Mouse (Mus musculus): Measurements from ENCODE around the gene Npas2. TPM values are rescaled to one million over a fixed set of nuclear protein-coding genes. Genes with fewer than 3 reads are reported as not detected.

Npas2 gene
- total and polyA plus RNA-seq, 2 experiments from 2014 or later, result 0.80 to 2.8 TPM

- Histone ChIP-seq H3K27me3 (ENCODE audit: insufficient read depth, low read length) (no peaks in the 10 kb centered on the region), H3K27ac (no peak overlapping the region), H3K4me3 (ENCODE audit: low read length) (no peak overlapping the region), H3K4me2 (ENCODE audit: low read depth, low read length) (no peak overlapping the region), H3K9me3 (ENCODE audit: low read length) (no peaks in the 10 kb centered on the region), H3K36me3 (ENCODE audit: insufficient read depth, low read length) (no peaks in the 10 kb centered on the region), H3K4me1 (ENCODE audit: insufficient read depth, low read length) (no peaks in the 10 kb centered on the region), H3K9ac (replicated peaks; ENCODE audit: low read length) (no peak overlapping the region)
- no peak for TF ChIP-seq CTCF (IDR thresholded peaks at IDR 0.05; ENCODE audit: low read depth)
- ATAC-seq (no peak), DNase-seq (ENCODE audit: low spot score) (no peak)
- WGBS, result 77% methylated on average over 6 of the region's 6 CpGs
Measured at GRCm38 (mm10) chr1:39321954-39322353, 128.4 kb downstream of the Npas2 start.

GRCm38 (mm10) chr1:39325228-39325627, 131.7 kb downstream of the Npas2 start:
- Histone ChIP-seq H3K36me3 (ENCODE audit: insufficient read depth, low read length) (no peaks in the 10 kb centered on the region), H3K4me1 (ENCODE audit: insufficient read depth, low read length) (no peaks in the 10 kb centered on the region), H3K27ac (no peak overlapping the region), H3K9ac (replicated peaks; ENCODE audit: low read length) (no peak overlapping the region), H3K4me3 (ENCODE audit: low read length) (no peak overlapping the region), H3K27me3 (ENCODE audit: insufficient read depth, low read length) (no peaks in the 10 kb centered on the region), H3K9me3 (ENCODE audit: low read length) (no peaks in the 10 kb centered on the region), H3K4me2 (ENCODE audit: low read depth, low read length) (no peak overlapping the region)
- 87% methylated on average over 6 of the region's 6 CpGs for WGBS
- no peak for ATAC-seq
- no peak for DNase-seq (ENCODE audit: low spot score)
- TF ChIP-seq CTCF (IDR thresholded peaks at IDR 0.05; ENCODE audit: low read depth), result no peak

- H3K27me3 ChIP-seq (ENCODE audit: insufficient read depth, low read length), result no peaks in the 10 kb centered on the region
- TF ChIP-seq CTCF (IDR thresholded peaks at IDR 0.05; ENCODE audit: low read depth), result no peak
- no peak for ATAC-seq
- no peak overlapping the region for H3K9ac ChIP-seq (replicated peaks; ENCODE audit: low read length)
- H3K4me1 ChIP-seq (ENCODE audit: insufficient read depth, low read length), result no peaks in the 10 kb centered on the region
- H3K4me2 ChIP-seq (ENCODE audit: low read depth, low read length), result no peak overlapping the region
- no peaks in the 10 kb centered on the region for H3K9me3 ChIP-seq (ENCODE audit: low read length)
- H3K27ac ChIP-seq, result no peak overlapping the region
- no peak for DNase-seq (ENCODE audit: low spot score)
- 76% methylated on average over 7 of the region's 7 CpGs for WGBS
- no peaks in the 10 kb centered on the region for H3K36me3 ChIP-seq (ENCODE audit: insufficient read depth, low read length)
- H3K4me3 ChIP-seq (ENCODE audit: low read length), result no peak overlapping the region
Measured at GRCm38 (mm10) chr1:39327546-39327945, 134.0 kb downstream of the Npas2 start.

- DNase-seq (ENCODE audit: low spot score) (no peak), ATAC-seq (no peak)
- Histone ChIP-seq H3K4me1 (ENCODE audit: insufficient read depth, low read length) (no peaks in the 10 kb centered on the region), H3K9ac (replicated peaks; ENCODE audit: low read length) (no peak overlapping the region), H3K4me3 (ENCODE audit: low read length) (no peak overlapping the region), H3K9me3 (ENCODE audit: low read length) (no peaks in the 10 kb centered on the region), H3K4me2 (ENCODE audit: low read depth, low read length) (no peak overlapping the region), H3K27ac (no peak overlapping the region), H3K36me3 (ENCODE audit: insufficient read depth, low read length) (no peaks in the 10 kb centered on the region), H3K27me3 (ENCODE audit: insufficient read depth, low read length) (no peaks in the 10 kb centered on the region)
- 89% methylated on average over 7 of the region's 7 CpGs for WGBS
- no peak for TF ChIP-seq CTCF (IDR thresholded peaks at IDR 0.05; ENCODE audit: low read depth)
Measured at GRCm38 (mm10) chr1:39330857-39331594, 137.5 kb downstream of the Npas2 start.

GRCm38 (mm10) chr1:39332456-39332855, 138.9 kb downstream of the Npas2 start:
- Histone ChIP-seq H3K4me2 (ENCODE audit: low read depth, low read length) (no peak overlapping the region), H3K4me1 (ENCODE audit: insufficient read depth, low read length) (no peaks in the 10 kb centered on the region), H3K27ac (no peak overlapping the region), H3K27me3 (ENCODE audit: insufficient read depth, low read length) (no peaks in the 10 kb centered on the region), H3K36me3 (ENCODE audit: insufficient read depth, low read length) (no peaks in the 10 kb centered on the region), H3K9ac (replicated peaks; ENCODE audit: low read length) (no peak overlapping the region), H3K9me3 (ENCODE audit: low read length) (no peaks in the 10 kb centered on the region), H3K4me3 (ENCODE audit: low read length) (no peak overlapping the region)
- ATAC-seq (no peak), DNase-seq (ENCODE audit: low spot score) (no peak)
- 80% methylated on average over 4 of the region's 4 CpGs for WGBS
- no peak for TF ChIP-seq CTCF (IDR thresholded peaks at IDR 0.05; ENCODE audit: low read depth)

GRCm38 (mm10) chr1:39335561-39336196, 142.1 kb downstream of the Npas2 start:
- no peak for DNase-seq (ENCODE audit: low spot score)
- Histone ChIP-seq H3K4me3 (ENCODE audit: low read length) (no peak overlapping the region), H3K9me3 (ENCODE audit: low read length) (no peaks in the 10 kb centered on the region), H3K4me1 (ENCODE audit: insufficient read depth, low read length) (no peaks in the 10 kb centered on the region), H3K27me3 (ENCODE audit: insufficient read depth, low read length) (no peaks in the 10 kb centered on the region), H3K4me2 (ENCODE audit: low read depth, low read length) (no peak overlapping the region), H3K9ac (replicated peaks; ENCODE audit: low read length) (no peak overlapping the region), H3K27ac (no peak overlapping the region), H3K36me3 (ENCODE audit: insufficient read depth, low read length) (no peaks in the 10 kb centered on the region)
- TF ChIP-seq CTCF (IDR thresholded peaks at IDR 0.05; ENCODE audit: low read depth), result no peak
- no peak for ATAC-seq
- WGBS, result 37% methylated on average over 15 of the region's 15 CpGs

GRCm38 (mm10) chr1:39336788-39337187, 143.3 kb downstream of the Npas2 start:
- no peaks in the 10 kb centered on the region for H3K27me3 ChIP-seq (ENCODE audit: insufficient read depth, low read length)
- DNase-seq (ENCODE audit: low spot score) (no peak), ATAC-seq (no peak)
- no peaks in the 10 kb centered on the region for H3K4me1 ChIP-seq (ENCODE audit: insufficient read depth, low read length)
- no peak overlapping the region for H3K27ac ChIP-seq
- 75% methylated on average over 8 of the region's 8 CpGs for WGBS
- TF ChIP-seq CTCF (IDR thresholded peaks at IDR 0.05; ENCODE audit: low read depth), result no peak
- H3K36me3 ChIP-seq (ENCODE audit: insufficient read depth, low read length), result no peaks in the 10 kb centered on the region
- no peak overlapping the region for H3K4me2 ChIP-seq (ENCODE audit: low read depth, low read length)
- H3K4me3 ChIP-seq (ENCODE audit: low read length), result no peak overlapping the region
- no peaks in the 10 kb centered on the region for H3K9me3 ChIP-seq (ENCODE audit: low read length)
- no peak overlapping the region for H3K9ac ChIP-seq (replicated peaks; ENCODE audit: low read length)
